Mouse (Mus musculus): ENCODE results near the gene BC004004. TPM values are rescaled to one million over a fixed set of nuclear protein-coding genes. Genes with fewer than 3 reads are reported as not detected.
"Not testable (repeated sequence)": the region's sequence is repeated elsewhere in the genome, so short reads cannot be mapped to it uniquely, and the experiment has no call there.

The BC004004 gene
- polyA plus RNA-seq, 1 experiment from 2014 or later = 130 TPM

DNA sequence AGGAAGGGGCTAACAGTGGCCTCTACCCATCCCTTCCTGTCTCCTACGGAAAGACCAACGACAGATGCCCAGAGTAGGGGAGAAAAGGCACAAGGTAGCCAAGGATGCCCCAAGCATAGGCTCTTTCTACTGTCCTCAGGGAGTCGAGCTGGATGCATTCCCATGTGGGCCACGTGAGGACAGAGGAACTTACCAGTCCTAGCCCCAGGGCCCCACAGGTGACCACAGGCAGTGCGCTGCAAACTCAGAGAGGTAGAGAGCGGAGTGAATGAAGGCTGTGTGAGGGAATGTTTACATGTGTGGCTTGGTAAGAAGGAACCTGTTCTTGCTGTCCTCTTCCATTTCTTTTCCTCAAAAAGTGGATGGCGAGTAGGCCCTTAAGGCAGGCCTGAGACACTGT lies 37.3 kb downstream of the BC004004 start:
- DNase-seq (ENCODE audit: low read depth, low spot score) (no peak), ATAC-seq (no peak)
- ChIA-PET CTCF (interaction anchor here (1.4 kb wide), 1 partner anchor 22 kb away, joined by 3 read pairs; no protein-coding TSS in a partner anchor), POLR2A (interaction anchor here (0.6 kb wide), 1 partner anchor 103 kb away, joined by 3 read pairs; no protein-coding TSS in a partner anchor)
- H3K27me3 ChIP-seq = no peaks in the 10 kb centered on the region
- in situ Hi-C loops (cut with MboI; ENCODE audit: low pct_unique_long_range_greater_than_20kb) = no loop called here
- TF ChIP-seq CTCF (IDR thresholded peaks at IDR 0.05) = no peak

DNA sequence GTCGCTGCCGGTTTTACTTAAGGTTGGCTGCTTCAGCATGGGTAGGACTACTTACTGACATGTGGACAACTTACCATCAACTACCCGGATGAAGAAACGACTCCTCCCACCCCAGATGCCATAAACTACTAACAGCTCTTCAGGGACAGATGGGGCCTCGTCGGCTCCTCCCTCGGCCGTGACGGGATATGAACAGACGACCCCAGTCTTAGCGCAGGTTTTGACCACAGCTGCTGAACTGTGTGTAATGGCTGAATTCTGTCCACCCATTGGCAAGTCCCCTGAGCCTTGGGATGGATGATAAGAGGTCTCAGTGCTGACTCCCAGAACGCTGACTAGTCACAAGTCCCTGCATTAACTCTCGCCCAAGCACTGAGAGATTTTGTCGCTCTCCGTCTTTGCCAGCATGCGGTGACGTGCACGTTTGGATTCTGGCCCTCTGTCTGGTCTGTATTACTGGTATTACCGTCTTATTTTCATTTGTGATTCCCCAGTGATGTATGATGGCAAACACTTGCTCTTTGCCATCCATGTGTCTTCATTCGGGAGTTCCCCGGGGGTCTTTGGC lies 41.6 kb downstream of the BC004004 start:
- in situ Hi-C loops (cut with MboI; ENCODE audit: low pct_unique_long_range_greater_than_20kb) = no loop called here
- no peaks in the 10 kb centered on the region for H3K27me3 ChIP-seq
- TF ChIP-seq CTCF (IDR thresholded peaks at IDR 0.05) = no peak
- ATAC-seq = no peak
- CTCF ChIA-PET = no interaction called here
- POLR2A ChIA-PET = no interaction called here
- no peak for DNase-seq (ENCODE audit: low read depth, low spot score)

DNA sequence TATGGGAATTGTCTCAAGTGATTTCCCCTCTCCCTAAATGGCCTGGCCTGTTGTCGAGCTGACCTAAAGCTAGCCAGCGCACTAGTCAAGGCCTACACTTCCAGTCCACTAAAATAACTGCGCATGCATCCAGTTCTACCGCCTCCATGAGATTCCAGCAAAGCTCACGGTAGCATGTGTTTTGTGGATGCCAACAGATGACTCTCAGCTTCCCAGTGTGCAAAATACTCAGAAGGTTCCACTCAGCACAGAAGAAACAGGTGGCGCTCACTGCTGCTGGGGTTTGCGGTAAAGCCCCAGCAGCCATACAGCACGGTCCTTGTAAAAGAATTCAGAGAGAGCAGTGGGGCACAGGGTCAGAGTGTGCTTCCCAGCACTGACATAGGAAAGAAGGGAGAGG lies 43.0 kb downstream of the BC004004 start:
- no peak for TF ChIP-seq CTCF (IDR thresholded peaks at IDR 0.05)
- no peak for DNase-seq (ENCODE audit: low read depth, low spot score)
- in situ Hi-C loops (cut with MboI; ENCODE audit: low pct_unique_long_range_greater_than_20kb) = no loop called here
- no peak for ATAC-seq
- no peaks in the 10 kb centered on the region for H3K27me3 ChIP-seq
- ChIA-PET CTCF (interaction anchor here (0.9 kb wide), 1 partner anchor 10 kb away, joined by 3 read pairs; no protein-coding TSS in a partner anchor), POLR2A (no interaction called here)

GRCm38 (mm10) chr17:29312082-29312481 lies 43.5 kb downstream of the BC004004 start:
- no peaks in the 10 kb centered on the region for H3K27me3 ChIP-seq
- DNase-seq (ENCODE audit: low read depth, low spot score) (no peak), ATAC-seq (no peak)
- in situ Hi-C loops (cut with MboI; ENCODE audit: low pct_unique_long_range_greater_than_20kb) = no loop called here
- no peak for TF ChIP-seq CTCF (IDR thresholded peaks at IDR 0.05)
- CTCF ChIA-PET = interaction anchor here (0.9 kb wide), 1 partner anchor 10 kb away, joined by 3 read pairs; no protein-coding TSS in a partner anchor
- POLR2A ChIA-PET = no interaction called here

- TF ChIP-seq CTCF (IDR thresholded peaks at IDR 0.05) = no peak
- no peaks in the 10 kb centered on the region for H3K27me3 ChIP-seq
- ATAC-seq (no peak), DNase-seq (ENCODE audit: low read depth, low spot score) (no peak)
- in situ Hi-C loops (cut with MboI; ENCODE audit: low pct_unique_long_range_greater_than_20kb) = no loop called here
- CTCF ChIA-PET = no interaction called here
- POLR2A ChIA-PET = no interaction called here
Measured at GRCm38 (mm10) chr17:29313300-29313699, 44.7 kb downstream of the BC004004 start.

- ATAC-seq (no peak), DNase-seq (ENCODE audit: low read depth, low spot score) (peak; percentile 24)
- POLR2A ChIA-PET = interaction anchor here (0.9 to 1.4 kb wide), 2 partner anchors 12 to 14 kb away, joined by 3 to 4 read pairs; no protein-coding TSS in a partner anchor
- in situ Hi-C loops (cut with MboI; ENCODE audit: low pct_unique_long_range_greater_than_20kb) = no loop called here
- no peak for TF ChIP-seq CTCF (IDR thresholded peaks at IDR 0.05)
- CTCF ChIA-PET = interaction anchor here (0.7 to 1.2 kb wide), 3 partner anchors 12 to 55 kb away, joined by 3 to 4 read pairs (median 3); partner anchors contain the start of gene BC004004
- H3K27me3 ChIP-seq = no peaks in the 10 kb centered on the region
Measured at GRCm38 (mm10) chr17:29315672-29316465, 47.3 kb downstream of the BC004004 start.

- in situ Hi-C loops (cut with MboI; ENCODE audit: low pct_unique_long_range_greater_than_20kb) = no loop called here
- H3K27me3 ChIP-seq = no peaks in the 10 kb centered on the region
- TF ChIP-seq CTCF (IDR thresholded peaks at IDR 0.05) = no peak
- DNase-seq (ENCODE audit: low read depth, low spot score) (no peak), ATAC-seq (no peak)
- ChIA-PET CTCF (no interaction called here), POLR2A (interaction anchor here (0.7 kb wide), 1 partner anchor 59 kb away, joined by 4 read pairs; no protein-coding TSS in a partner anchor)
Measured at GRCm38 (mm10) chr17:29316891-29317290, 48.3 kb downstream of the BC004004 start.

- POLR2A ChIA-PET = interaction anchor here (0.7 kb wide), 1 partner anchor 59 kb away, joined by 4 read pairs; no protein-coding TSS in a partner anchor
- CTCF ChIA-PET; ATAC-seq; DNase-seq (ENCODE audit: low read depth, low spot score); H3K27me3 ChIP-seq; in situ Hi-C loops (cut with MboI; ENCODE audit: low pct_unique_long_range_greater_than_20kb): not testable (repeated sequence)
Measured at GRCm38 (mm10) chr17:29317380-29317779, 48.8 kb downstream of the BC004004 start, which contains the start of gene Pi16. Pi16 (plus strand) TSS chr17:29317680.

- ChIA-PET CTCF (interaction anchor here (1.1 kb wide), 1 partner anchor 16 kb away, joined by 3 read pairs; no protein-coding TSS in a partner anchor), POLR2A (no interaction called here)
- DNase-seq (ENCODE audit: low read depth, low spot score) (no peak), ATAC-seq (no peak)
- TF ChIP-seq CTCF (IDR thresholded peaks at IDR 0.05) = no peak
- in situ Hi-C loops (cut with MboI; ENCODE audit: low pct_unique_long_range_greater_than_20kb) = no loop called here
- H3K27me3 ChIP-seq = no peaks in the 10 kb centered on the region
Measured at GRCm38 (mm10) chr17:29318731-29319250, 50.2 kb downstream of the BC004004 start.

DNA sequence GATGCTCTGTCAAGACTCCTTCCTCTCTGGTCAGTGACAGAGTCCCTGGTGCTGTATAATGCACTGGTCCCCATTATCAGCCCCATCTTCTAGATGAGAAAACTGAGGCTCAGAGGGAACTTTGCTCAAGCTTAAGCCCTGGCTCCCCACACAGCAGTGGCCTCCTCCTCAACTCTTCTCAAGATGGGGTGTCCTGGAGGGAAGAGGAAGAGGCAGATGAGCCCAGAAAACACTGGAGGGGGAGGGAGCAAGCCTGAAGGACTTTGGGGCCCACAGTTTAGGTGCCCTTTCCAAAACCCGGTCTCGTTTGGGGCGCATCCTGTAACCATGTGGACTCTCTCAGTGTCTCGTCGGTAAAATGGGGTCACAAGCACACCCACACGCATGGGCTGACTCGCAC lies 50.9 kb downstream of the BC004004 start:
- TF ChIP-seq CTCF (IDR thresholded peaks at IDR 0.05) = no peak
- no peak for ATAC-seq
- no peaks in the 10 kb centered on the region for H3K27me3 ChIP-seq
- ChIA-PET CTCF (interaction anchor here (1.1 to 1.9 kb wide), 2 partner anchors 11 to 16 kb away, joined by 3 to 4 read pairs; no protein-coding TSS in a partner anchor), POLR2A (no interaction called here)
- DNase-seq (ENCODE audit: low read depth, low spot score) = no peak
- in situ Hi-C loops (cut with MboI; ENCODE audit: low pct_unique_long_range_greater_than_20kb) = no loop called here
